Mouse (Mus musculus) liver, adult 2 months (tissue): Measurements from ENCODE around the gene Ptpru.

ENCODE experiments used
- CTCF ChIP-seq: fragments of 200-500 bp; IDR thresholded peaks from 2 replicates; pipeline ENCODE4 v1.5.1; 2011; ENCODE audit warnings: low read depth, low read length, control low read depth
- POLR2A ChIP-seq: fragments of 200-500 bp; IDR thresholded peaks from 2 replicates; pipeline ENCODE4 v1.6.1; 2011; ENCODE audit warnings: low read length, control low read depth; ENCODE audit not compliant: insufficient read depth; ENCODE audit errors: extremely low read depth

DNA sequence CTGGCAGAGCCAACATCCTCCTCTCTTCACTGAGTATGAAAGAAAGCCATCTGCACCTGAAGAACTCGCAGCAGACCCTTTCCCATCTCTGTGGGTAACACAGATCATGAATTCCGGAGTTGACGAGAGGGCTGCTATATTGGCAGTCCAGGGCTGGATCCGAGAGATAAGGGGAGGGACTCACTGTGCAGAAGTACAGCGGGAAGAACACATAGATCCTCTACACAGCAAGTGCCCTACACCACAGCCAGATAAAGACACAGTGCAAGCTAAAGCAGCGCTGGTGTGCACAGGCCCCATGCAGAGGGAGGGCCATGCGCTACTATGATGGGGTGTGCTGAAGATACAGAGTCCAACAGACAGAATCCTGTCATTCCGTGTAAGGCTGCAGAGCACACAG is 9.0 kb downstream of the Ptpru start:
- no peak for TF ChIP-seq CTCF
- TF ChIP-seq POLR2A = no peak
